ENCODE assay signal across 7 mouse cellular contexts in genomic region chr3:90433381-90434020, GRCm38 (mm10). TPM values are rescaled to one million over a fixed set of nuclear protein-coding genes. Genes with fewer than 3 reads are reported as not detected.
DNase-seq lines count a peak whose midpoint lies in the region; ATAC-seq lines count a peak whose summit lies in the region.

Ints3 (minus strand) TSS chr3:90433622.

- peak within 1 kb of the TSS; percentile 95 for H3K27ac ChIP-seq in embryonic facial prominence, embryonic 12.5 days
- peak within 1 kb of the TSS; percentile 95 for H3K27ac ChIP-seq in limb, embryonic 11.5 days (replicated peaks; ENCODE audit: low read depth, low read length)
- peak within 1 kb of the TSS; percentile 94 for H3K27ac ChIP-seq in midbrain, embryonic 14.5 days (replicated peaks; ENCODE audit: low read depth, low read length)

- H3K9me3 ChIP-seq in embryonic facial prominence, embryonic 12.5 days, result no peaks in the 10 kb centered on the region
- no peaks in the 10 kb centered on the region for H3K9me3 ChIP-seq in limb, embryonic 11.5 days (ENCODE audit: control insufficient read depth, low read length)
- H3K9me3 ChIP-seq in midbrain, embryonic 14.5 days (ENCODE audit: control insufficient read depth, low read length), result no peaks in the 10 kb centered on the region

- peak within 1 kb of the TSS; percentile 78 for H3K4me3 ChIP-seq in embryonic facial prominence, embryonic 12.5 days
- peak within 1 kb of the TSS; percentile 86 for H3K4me3 ChIP-seq in limb, embryonic 11.5 days (ENCODE audit: low read depth, low read length)
- peak within 1 kb of the TSS; percentile 81 for H3K4me3 ChIP-seq in midbrain, embryonic 14.5 days (replicated peaks; ENCODE audit: low read depth, low read length)

- peaks cover 17% of the 10 kb centered on the region for H3K4me1 ChIP-seq in embryonic facial prominence, embryonic 12.5 days
- peaks cover 7% of the 10 kb centered on the region for H3K4me1 ChIP-seq in limb, embryonic 11.5 days (ENCODE audit: control insufficient read depth, insufficient read depth, low read length)
- H3K4me1 ChIP-seq in midbrain, embryonic 14.5 days (ENCODE audit: control insufficient read depth, insufficient read depth, low read length), result peaks cover 18% of the 10 kb centered on the region

- ATAC-seq in embryonic facial prominence, embryonic 12.5 days (ENCODE audit: insufficient number of reproducible peaks, insufficient read depth, low FRiP score, low TSS enrichment), result peak; percentile 99
- peak; percentile 100 for ATAC-seq in limb, embryonic 11.5 days (ENCODE audit: insufficient number of reproducible peaks, low FRiP score, low TSS enrichment, low read depth)
- peak; percentile 99 for ATAC-seq in midbrain, embryonic 14.5 days (ENCODE audit: low FRiP score, low TSS enrichment)

- no peaks in the 10 kb centered on the region for H3K27me3 ChIP-seq in embryonic facial prominence, embryonic 12.5 days
- no peaks in the 10 kb centered on the region for H3K27me3 ChIP-seq in limb, embryonic 11.5 days (ENCODE audit: control insufficient read depth, insufficient read depth, low read length)
- H3K27me3 ChIP-seq in midbrain, embryonic 14.5 days (ENCODE audit: control insufficient read depth, insufficient read depth, low read length), result no peaks in the 10 kb centered on the region

- peak within 1 kb of the TSS; percentile 91 for H3K9ac ChIP-seq in embryonic facial prominence, embryonic 12.5 days
- H3K9ac ChIP-seq in limb, embryonic 11.5 days (ENCODE audit: low read length), result peak within 1 kb of the TSS; percentile 92
- H3K9ac ChIP-seq in midbrain, embryonic 14.5 days (replicated peaks; ENCODE audit: low read length), result peak within 1 kb of the TSS; percentile 88

- 1% methylated on average over 52 of the region's 52 CpGs for WGBS in embryonic facial prominence, embryonic 12.5 days
- WGBS in limb, embryonic 11.5 days, result 1% methylated on average over 52 of the region's 52 CpGs
- 1% methylated on average over 52 of the region's 52 CpGs for WGBS in midbrain, embryonic 14.5 days

- DNase-seq in adrenal gland, postnatal 25 days, result peak; percentile 99
- peak; percentile 100 for DNase-seq in heart, adult 11 months
- peak; percentile 100 for DNase-seq in kidney, adult 18-20 months
- DNase-seq in limb, embryonic 11.5 days (ENCODE audit: low spot score), result peak; percentile 99
- peak; percentile 99 for DNase-seq in midbrain, embryonic 14.5 days
- peak; percentile 98 to 99 for DNase-seq in spleen, adult 18-20 months

- H3K36me3 ChIP-seq in embryonic facial prominence, embryonic 12.5 days, result 0 out of 2 replicates have a peak, but pooled peaks cover 10% of the 10 kb centered on the region
- no peaks in the 10 kb centered on the region for H3K36me3 ChIP-seq in limb, embryonic 11.5 days (ENCODE audit: control insufficient read depth, insufficient read depth, low read length)
- H3K36me3 ChIP-seq in midbrain, embryonic 14.5 days (ENCODE audit: control insufficient read depth, insufficient read depth, low read length), result peaks cover under 1% of the 10 kb centered on the region; the same call in 1 of the 2 replicates

- H3K4me2 ChIP-seq in embryonic facial prominence, embryonic 12.5 days (replicated peaks), result peak within 1 kb of the TSS; percentile 95
- H3K4me2 ChIP-seq in limb, embryonic 11.5 days (ENCODE audit: low read depth, severe bottlenecking), result peak within 1 kb of the TSS; percentile 79
- H3K4me2 ChIP-seq in midbrain, embryonic 14.5 days (ENCODE audit: low read length), result peak within 1 kb of the TSS; percentile 94

RNA-seq across cellular contexts. Expression of gene Ints3, which starts in this region (rescaled TPM):
- 91.2 and 92.3 TPM in 2 replicates for total RNA-seq in adrenal gland, postnatal 25 days (2021)
- 43.6 and 45.2 TPM in 2 replicates for polyA plus RNA-seq in embryonic facial prominence, embryonic 12.5 days (2016; fragmentation: Nextera tagmentation; extraction: Ambion mirVana)
- polyA plus RNA-seq in limb, embryonic 11.5 days (2014; fragmentation: Nextera tagmentation; extraction: Ambion mirVana), result 47.2 and 56.7 TPM in 2 replicates
- polyA plus RNA-seq in midbrain, embryonic 14.5 days (2014; fragmentation: Nextera tagmentation; extraction: Ambion mirVana), result 32.3 and 35.0 TPM in 2 replicates

Comparison
In these comparisons a context has a peak if more than half of its experiments do, and no peak if none do; other contexts are left out.
1. Peak in every context shown above with its lines: DNase-seq, ATAC-seq, H3K4me3 ChIP-seq and H3K27ac ChIP-seq.